ENCODE assay signal across 9 mouse cellular contexts in the genomic region with DNA sequence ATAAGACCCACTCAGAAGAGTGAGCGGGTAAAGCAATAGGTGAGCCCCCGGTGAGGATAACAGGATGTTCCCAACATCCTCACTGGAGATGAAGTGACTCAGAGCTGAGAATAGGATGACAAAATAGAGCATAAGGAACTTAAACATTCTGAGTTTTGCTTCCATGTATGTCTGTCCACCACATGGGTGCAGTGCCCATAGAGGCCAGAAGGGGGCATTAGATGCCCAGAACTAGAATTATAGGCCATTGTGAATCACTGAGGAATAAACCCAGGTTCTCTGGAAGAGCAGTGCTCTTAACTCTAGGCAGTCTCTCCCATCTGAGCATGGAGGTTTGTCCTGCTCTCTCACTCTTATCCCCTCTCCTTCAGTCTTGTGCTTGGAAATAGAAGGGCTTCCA. TPM values are rescaled to one million over a fixed set of nuclear protein-coding genes. Genes with fewer than 3 reads are reported as not detected.
DNase-seq lines count a peak whose midpoint lies in the region; ATAC-seq and TF ChIP-seq lines count a peak whose summit lies in the region.
"Had no signal": no experiment of that assay in that cellular context is flagged by ENCODE, and none has a peak within 500 bp of the region (broad histone marks: within the 10 kb centered on the region; RNA-seq: fewer than 3 reads in every experiment).

No protein-coding gene starts in this region.

- no peaks in the 10 kb centered on the region for H3K27me3 ChIP-seq in thymus, adult 2 months (ENCODE audit: control insufficient read depth, insufficient read depth, low read length)
- H3K27me3 ChIP-seq: limb, embryonic 13.5 days had no signal

- 85% methylated on average over 2 of the region's 2 CpGs for WGBS in thymus, adult 2 months

- TF ChIP-seq POLR2A in thymus, adult 2 months (IDR thresholded peaks at IDR 0.05; ENCODE audit: control insufficient read depth, extremely low read depth, insufficient read depth, low read length, poor library complexity) = no peak

- peak; percentile 70 for ATAC-seq in granulocyte monocyte progenitor cell, adult 5-6 weeks (replicated peaks; ENCODE audit: poor library complexity, severe bottlenecking)

- no peaks in the 10 kb centered on the region for H3K36me3 ChIP-seq in thymus, adult 2 months (ENCODE audit: control insufficient read depth, insufficient read depth, low read length)
- H3K36me3 ChIP-seq: limb, embryonic 13.5 days had no signal

- no peak overlapping the region for H3K27ac ChIP-seq in thymus, adult 2 months (ENCODE audit: control insufficient read depth, insufficient read depth, low read length)
- H3K27ac ChIP-seq: limb, embryonic 13.5 days had no signal

- DNase-seq in heart, postnatal 10 days = peak; percentile 42 to 63
- DNase-seq in heart, postnatal 25 days (ENCODE audit: low spot score) = no peak
- peak; percentile 30 for DNase-seq in thymus, adult 2 months
- no peak for DNase-seq in thymus, adult 18-20 months
- DNase-seq in spleen, postnatal 4 days (ENCODE audit: low spot score in 2 of 2) = peak; percentile 44 to 76
- DNase-seq in cerebellum, adult 11 months = no peak
- DNase-seq in natural killer cell, adult 2 months (ENCODE audit: low spot score in 2 of 2) = no peak

- H3K4me1 ChIP-seq in thymus, adult 2 months (replicated peaks; ENCODE audit: control insufficient read depth, insufficient read depth, low read length) = no peaks in the 10 kb centered on the region
- H3K4me1 ChIP-seq: limb, embryonic 13.5 days had no signal

- intact Hi-C loops in heart, postnatal 10 days (cut with DNase I) = no loop called here
- intact Hi-C loops in heart, postnatal 25 days (cut with DNase I) = loop anchor here (10.0 kb wide), 1 partner anchor 190 kb away; no protein-coding TSS in a partner anchor

- no peak overlapping the region for H3K4me3 ChIP-seq in thymus, adult 2 months (ENCODE audit: control insufficient read depth, insufficient read depth, low read length)
- H3K4me3 ChIP-seq: limb, embryonic 13.5 days had no signal

- no peak for TF ChIP-seq CTCF in thymus, adult 2 months (IDR thresholded peaks at IDR 0.05; ENCODE audit: borderline replicate concordance, control insufficient read depth, extremely low read depth, insufficient read depth, low read length, poor library complexity)

RNA-seq across cellular contexts. Expression of gene Fsd2, which starts 12.4 kb away (rescaled TPM):
- 100 to 1,000 TPM; 214 to 226 TPM for total RNA-seq in heart, postnatal 10 days (2021)
- total RNA-seq in heart, postnatal 25 days (2021) = 100 to 1,000 TPM; 300 to 302 TPM
- polyA plus RNA-seq in thymus, adult 2 months (2012; rRNA removed) = 1.5 and 3.2 TPM in 2 replicates
- 0.66 TPM in 1 of 2 replicates, not detected in the other for total RNA-seq in granulocyte monocyte progenitor cell, adult 5-6 weeks (2014; fragmentation: Nextera tagmentation)
- total RNA-seq in granulocyte monocyte progenitor cell, adult 5-6 weeks (2017) = 0.13 and 0.41 TPM in 2 replicates

RNA-seq across cellular contexts. Expression of gene Whamm, which starts 16.7 kb away (rescaled TPM):
- total RNA-seq in heart, postnatal 10 days (2021) = 1 to 10 TPM; 8.1 to 9.2 TPM
- total RNA-seq in heart, postnatal 25 days (2021) = 1 to 10 TPM; 8.2 to 9.4 TPM
- 29.8 and 30.4 TPM in 2 replicates for polyA plus RNA-seq in thymus, adult 2 months (2012; rRNA removed)
- 9.2 and 14.1 TPM in 2 replicates for total RNA-seq in granulocyte monocyte progenitor cell, adult 5-6 weeks (2014; fragmentation: Nextera tagmentation)
- 18.4 and 19.3 TPM in 2 replicates for total RNA-seq in granulocyte monocyte progenitor cell, adult 5-6 weeks (2017)

RNA-seq across cellular contexts. Expression of gene BC048679, which starts 56.3 kb away (rescaled TPM):
- total RNA-seq in heart, postnatal 10 days (2021) = not detected
- not detected for total RNA-seq in heart, postnatal 25 days (2021)
- not detected in 2 replicates for polyA plus RNA-seq in thymus, adult 2 months (2012; rRNA removed)
- not detected in 2 replicates for total RNA-seq in granulocyte monocyte progenitor cell, adult 5-6 weeks (2014; fragmentation: Nextera tagmentation)
- not detected in 2 replicates for total RNA-seq in granulocyte monocyte progenitor cell, adult 5-6 weeks (2017)
- polyA plus RNA-seq: limb, embryonic 13.5 days had no signal

Comparison
In these comparisons a context has a peak if more than half of its experiments do, and no peak if none do; other contexts are left out.
1. DNase-seq: peak in heart, postnatal 10 days (2 of 2), thymus, adult 2 months (single experiment) and spleen, postnatal 4 days (2 of 2); none in heart, postnatal 25 days (single experiment), thymus, adult 18-20 months (0 of 2), cerebellum, adult 11 months (single experiment) and natural killer cell, adult 2 months (0 of 2).
2. RNA of gene Fsd2, which starts 12.4 kb away (total RNA-seq): 300 to 302 TPM in heart, postnatal 25 days and 214 to 226 TPM in heart, postnatal 10 days; 0.13 to 0.66 TPM in granulocyte monocyte progenitor cell, adult 5-6 weeks; every median in the first group is over 100 times any median in the second.